16 mouse cellular contexts compared by ENCODE assay signal in genomic region chr3:67479806-67480205, GRCm38 (mm10).
"Had no signal": no experiment of that assay in that cellular context is flagged by ENCODE, and none has a peak within 500 bp of the region (broad histone marks: within the 10 kb centered on the region; RNA-seq: fewer than 3 reads in every experiment).

No protein-coding gene starts in this region.

- DNase-seq: heart, postnatal 10 days; heart, postnatal 14 days; heart, postnatal 36 days; heart, postnatal 4 days; kidney, adult 11 months; kidney, adult 18-20 months; kidney, adult 2 months; kidney, adult 8-10 months; kidney, adult 9 months; kidney, postnatal 10 days; kidney, postnatal 14 days; kidney, postnatal 25 days; kidney, postnatal 36 days; kidney, postnatal 4 days; layer of hippocampus, adult 9-11 months; layer of hippocampus, postnatal 36 days had no signal
